Mouse (Mus musculus) layer of hippocampus, adult 18-20 months (tissue): Measurements from ENCODE around the gene 1700056E22Rik. TPM values are rescaled to one million over a fixed set of nuclear protein-coding genes. Genes with fewer than 3 reads are reported as not detected.

Experiments used
- DNase-seq, 2 experiments: peaks; one replicate each; pipeline ENCODE4 v3.0.0; 2022; ENCODE audit warnings: low spot score in 2 of 2
- total RNA-seq, 2 experiments: library from RNA; stranded (reverse); gene quantifications; 2 replicates each; pipeline ENCODE4 v1.2.3; 2021

Gene 1700056E22Rik
- total RNA-seq, 2 experiments from 2014 or later = not detected

GRCm38 (mm10) chr1:184023971-184024370, 10.1 kb downstream of the 1700056E22Rik start:
- DNase-seq = no peak

GRCm38 (mm10) chr1:184019722-184020107, 14.4 kb downstream of the 1700056E22Rik start:
- DNase-seq = no peak

GRCm38 (mm10) chr1:184019042-184019721, 14.9 kb downstream of the 1700056E22Rik start:
- no peak for DNase-seq

GRCm38 (mm10) chr1:184017606-184018005, 16.5 kb downstream of the 1700056E22Rik start:
- DNase-seq = no peak

- DNase-seq = no peak
Observed at GRCm38 (mm10) chr1:184015995-184016730, 17.9 kb downstream of the 1700056E22Rik start.

GRCm38 (mm10) chr1:184014091-184014490, 20.0 kb downstream of the 1700056E22Rik start:
- DNase-seq = no peak

GRCm38 (mm10) chr1:184013106-184013505, 21.0 kb downstream of the 1700056E22Rik start, which contains the start of gene Dusp10:
Dusp10 (plus strand) TSS chr1:184013302.
- no peak for DNase-seq

- no peak for DNase-seq
Observed at GRCm38 (mm10) chr1:184011311-184011710, 22.8 kb downstream of the 1700056E22Rik start.

- DNase-seq = no peak
Observed at GRCm38 (mm10) chr1:184006086-184006485, 28.0 kb downstream of the 1700056E22Rik start.

- DNase-seq = no peak
Observed at GRCm38 (mm10) chr1:184005315-184006058, 28.6 kb downstream of the 1700056E22Rik start.

- DNase-seq = peak in 1 of 2 experiments; percentile 6
Observed at GRCm38 (mm10) chr1:184004311-184004710, 29.8 kb downstream of the 1700056E22Rik start.

GRCm38 (mm10) chr1:184002470-184002869, 31.6 kb downstream of the 1700056E22Rik start:
- DNase-seq = peak; percentile 13 to 26

- no peak for DNase-seq
Observed at GRCm38 (mm10) chr1:183997207-183997606, 36.9 kb downstream of the 1700056E22Rik start.

GRCm38 (mm10) chr1:183991921-183992320, 42.2 kb downstream of the 1700056E22Rik start:
- no peak for DNase-seq

- no peak for DNase-seq
Observed at GRCm38 (mm10) chr1:183987711-183988245, 46.3 kb downstream of the 1700056E22Rik start.

Other genes with a start within 250 kb of the 1700056E22Rik start
- gene Dusp10, start 21.0 kb downstream of the 1700056E22Rik start, total RNA-seq = 1 to 10 TPM; 4.6 to 5.2 TPM